Mouse (Mus musculus) small intestine, adult 2 months (tissue): ENCODE data around the gene Jak1.

Experiments used
- CTCF ChIP-seq: fragments of 200-500 bp; IDR thresholded peaks from 2 replicates; pipeline ENCODE4 v1.5.1; 2012; ENCODE audit warnings: low read depth, mild to moderate bottlenecking, control low read depth, inconsistent platforms, low read length, moderate library complexity, mixed read lengths; ENCODE audit not compliant: insufficient replicate concordance, insufficient read length; ENCODE audit errors: extremely low read depth
- POLR2A ChIP-seq: fragments of 200-500 bp; IDR thresholded peaks from 2 replicates; pipeline ENCODE4 v1.6.1; 2012; ENCODE audit warnings: low read depth, mild to moderate bottlenecking, control low read depth, inconsistent platforms, low read length, moderate library complexity

DNA sequence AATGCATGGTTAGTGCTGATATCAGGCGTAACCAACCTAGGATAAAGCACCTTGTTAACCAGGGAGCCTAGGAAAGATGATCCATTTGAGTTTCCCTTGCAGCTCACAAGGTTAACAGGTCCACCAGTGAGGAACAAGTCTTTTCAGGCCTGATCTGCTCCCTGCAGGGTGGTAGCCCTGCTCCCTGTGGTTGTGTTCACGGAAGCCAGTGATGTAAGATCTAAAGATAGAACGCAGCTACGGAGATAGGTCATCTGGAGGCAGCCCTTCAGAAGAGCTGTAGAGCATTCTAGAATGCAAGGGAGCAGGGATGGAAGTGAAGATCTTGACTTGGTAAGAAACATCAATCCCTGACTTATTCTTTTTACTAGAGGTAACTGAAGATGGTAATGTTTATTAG, 18.9 kb upstream of the Jak1 start:
- TF ChIP-seq POLR2A (no peak), CTCF (no peak)
